Mouse (Mus musculus): ENCODE measurements around the gene Unc13b. TPM values are rescaled to one million over a fixed set of nuclear protein-coding genes. Genes with fewer than 3 reads are reported as not detected.
"Not testable (repeated sequence)": the region's sequence is repeated elsewhere in the genome, so short reads cannot be mapped to it uniquely, and the experiment has no call there.

Unc13b gene
- polyA plus RNA-seq, 1 experiment from 2014 or later: 17.9 TPM

- H3K4me1 ChIP-seq (replicated peaks; ENCODE audit: control insufficient read depth, insufficient read depth, low read length): no peaks in the 10 kb centered on the region
- H3K9ac ChIP-seq (ENCODE audit: low read depth, low read length): no peak overlapping the region
- no peak overlapping the region for H3K4me2 ChIP-seq (replicated peaks; ENCODE audit: low read depth, low read length)
- H3K9me3 ChIP-seq (ENCODE audit: control insufficient read depth, low read length): no peaks in the 10 kb centered on the region
- H3K4me3 ChIP-seq (ENCODE audit: low read depth, low read length): no peak overlapping the region
- no peaks in the 10 kb centered on the region for H3K27me3 ChIP-seq (ENCODE audit: control insufficient read depth, insufficient read depth, low read length)
- ATAC-seq (ENCODE audit: low FRiP score): no peak
- H3K27ac ChIP-seq (ENCODE audit: low read depth, low read length): no peak overlapping the region
- DNase-seq (ENCODE audit: low spot score): no peak
- H3K36me3 ChIP-seq (ENCODE audit: control insufficient read depth, insufficient read depth, low read length): no peaks in the 10 kb centered on the region
These were observed 54.7 kb downstream of the Unc13b start for GRCm38 (mm10) chr4:43113491-43113890.

- no peaks in the 10 kb centered on the region for H3K36me3 ChIP-seq (ENCODE audit: control insufficient read depth, insufficient read depth, low read length)
- 80% methylated on average over 2 of the region's 2 CpGs for WGBS
- no peaks in the 10 kb centered on the region for H3K9me3 ChIP-seq (ENCODE audit: control insufficient read depth, low read length)
- no peak overlapping the region for H3K27ac ChIP-seq (ENCODE audit: low read depth, low read length)
- ATAC-seq (ENCODE audit: low FRiP score): no peak
- DNase-seq (ENCODE audit: low spot score): no peak
- H3K9ac ChIP-seq (ENCODE audit: low read depth, low read length): no peak overlapping the region
- H3K4me2 ChIP-seq (replicated peaks; ENCODE audit: low read depth, low read length): no peak overlapping the region
- no peak overlapping the region for H3K4me3 ChIP-seq (ENCODE audit: low read depth, low read length)
- H3K27me3 ChIP-seq (ENCODE audit: control insufficient read depth, insufficient read depth, low read length): no peaks in the 10 kb centered on the region
- H3K4me1 ChIP-seq (replicated peaks; ENCODE audit: control insufficient read depth, insufficient read depth, low read length): no peaks in the 10 kb centered on the region
These were observed 55.8 kb downstream of the Unc13b start for GRCm38 (mm10) chr4:43114512-43114911.

- Histone ChIP-seq H3K27me3 (ENCODE audit: control insufficient read depth, insufficient read depth, low read length) (no peaks in the 10 kb centered on the region), H3K9ac (ENCODE audit: low read depth, low read length) (no peak overlapping the region), H3K27ac (ENCODE audit: low read depth, low read length) (no peak overlapping the region), H3K4me2 (replicated peaks; ENCODE audit: low read depth, low read length) (no peak overlapping the region), H3K4me3 (ENCODE audit: low read depth, low read length) (no peak overlapping the region), H3K9me3 (ENCODE audit: control insufficient read depth, low read length) (no peaks in the 10 kb centered on the region), H3K4me1 (replicated peaks; ENCODE audit: control insufficient read depth, insufficient read depth, low read length) (no peaks in the 10 kb centered on the region), H3K36me3 (ENCODE audit: control insufficient read depth, insufficient read depth, low read length) (no peaks in the 10 kb centered on the region)
- DNase-seq (ENCODE audit: low spot score): peak; percentile 58
- 26% methylated on average over 2 of the region's 2 CpGs for WGBS
- ATAC-seq (ENCODE audit: low FRiP score): no peak
These were observed 56.2 kb downstream of the Unc13b start for GRCm38 (mm10) chr4:43114946-43115345.

- WGBS: 83% methylated on average over 2 of the region's 2 CpGs
These were observed 57.5 kb downstream of the Unc13b start for GRCm38 (mm10) chr4:43116249-43116648.

GRCm38 (mm10) chr4:43129750-43130149 is 71.0 kb downstream of the Unc13b start:
- Histone ChIP-seq H3K36me3 (ENCODE audit: control insufficient read depth, insufficient read depth, low read length) (no peaks in the 10 kb centered on the region), H3K9ac (ENCODE audit: low read depth, low read length) (no peak overlapping the region), H3K4me1 (replicated peaks; ENCODE audit: control insufficient read depth, insufficient read depth, low read length) (no peaks in the 10 kb centered on the region), H3K9me3 (ENCODE audit: control insufficient read depth, low read length) (no peaks in the 10 kb centered on the region), H3K4me2 (replicated peaks; ENCODE audit: low read depth, low read length) (no peak overlapping the region), H3K4me3 (ENCODE audit: low read depth, low read length) (no peak overlapping the region), H3K27me3 (ENCODE audit: control insufficient read depth, insufficient read depth, low read length) (no peaks in the 10 kb centered on the region), H3K27ac (ENCODE audit: low read depth, low read length) (no peak overlapping the region)
- DNase-seq (ENCODE audit: low spot score) (no peak), ATAC-seq (ENCODE audit: low FRiP score) (no peak)
- 81% methylated on average over 3 of the region's 3 CpGs for WGBS

More at GRCm38 (mm10) chr4:43116249-43116648, 57.5 kb downstream of the Unc13b start:
- no peaks in the 10 kb centered on the region for H3K9me3 ChIP-seq (ENCODE audit: control insufficient read depth, low read length)
- H3K4me1 ChIP-seq (replicated peaks; ENCODE audit: control insufficient read depth, insufficient read depth, low read length): no peaks in the 10 kb centered on the region
- H3K27ac ChIP-seq (ENCODE audit: low read depth, low read length): no peak overlapping the region
- no peaks in the 10 kb centered on the region for H3K27me3 ChIP-seq (ENCODE audit: control insufficient read depth, insufficient read depth, low read length)
- DNase-seq (ENCODE audit: low spot score) (no peak), ATAC-seq (ENCODE audit: low FRiP score) (no peak)
- H3K36me3 ChIP-seq (ENCODE audit: control insufficient read depth, insufficient read depth, low read length): no peaks in the 10 kb centered on the region
- no peak overlapping the region for H3K4me2 ChIP-seq (replicated peaks; ENCODE audit: low read depth, low read length)
- H3K9ac ChIP-seq (ENCODE audit: low read depth, low read length): no peak overlapping the region
- no peak overlapping the region for H3K4me3 ChIP-seq (ENCODE audit: low read depth, low read length)

GRCm38 (mm10) chr4:43142610-43143009 is 83.9 kb downstream of the Unc13b start:
- Histone ChIP-seq H3K9me3 (ENCODE audit: control insufficient read depth, low read length) (no peaks in the 10 kb centered on the region), H3K4me3 (ENCODE audit: low read depth, low read length) (no peak overlapping the region), H3K36me3 (ENCODE audit: control insufficient read depth, insufficient read depth, low read length) (no peaks in the 10 kb centered on the region), H3K9ac (ENCODE audit: low read depth, low read length) (no peak overlapping the region), H3K4me2 (replicated peaks; ENCODE audit: low read depth, low read length) (no peak overlapping the region), H3K4me1 (replicated peaks; ENCODE audit: control insufficient read depth, insufficient read depth, low read length) (no peaks in the 10 kb centered on the region), H3K27ac (ENCODE audit: low read depth, low read length) (no peak overlapping the region), H3K27me3 (ENCODE audit: control insufficient read depth, insufficient read depth, low read length) (no peaks in the 10 kb centered on the region)
- 95% methylated on average over 1 of the region's 1 CpGs for WGBS
- DNase-seq (ENCODE audit: low spot score) (no peak), ATAC-seq (ENCODE audit: low FRiP score) (no peak)

- H3K4me3 ChIP-seq (ENCODE audit: low read depth, low read length); H3K27ac ChIP-seq (ENCODE audit: low read depth, low read length); H3K9me3 ChIP-seq (ENCODE audit: control insufficient read depth, low read length); H3K9ac ChIP-seq (ENCODE audit: low read depth, low read length); DNase-seq (ENCODE audit: low spot score); H3K36me3 ChIP-seq (ENCODE audit: control insufficient read depth, insufficient read depth, low read length); H3K4me2 ChIP-seq (replicated peaks; ENCODE audit: low read depth, low read length); H3K4me1 ChIP-seq (replicated peaks; ENCODE audit: control insufficient read depth, insufficient read depth, low read length); H3K27me3 ChIP-seq (ENCODE audit: control insufficient read depth, insufficient read depth, low read length); ATAC-seq (ENCODE audit: low FRiP score): not testable (repeated sequence)
- WGBS: 94% methylated on average over 4 of the region's 4 CpGs
These were observed 93.7 kb downstream of the Unc13b start for GRCm38 (mm10) chr4:43152413-43152812.

GRCm38 (mm10) chr4:43160045-43160444 is 101.3 kb downstream of the Unc13b start:
- no peak overlapping the region for H3K9ac ChIP-seq (ENCODE audit: low read depth, low read length)
- H3K27ac ChIP-seq (ENCODE audit: low read depth, low read length): no peak overlapping the region
- H3K9me3 ChIP-seq (ENCODE audit: control insufficient read depth, low read length): no peaks in the 10 kb centered on the region
- no peak overlapping the region for H3K4me2 ChIP-seq (replicated peaks; ENCODE audit: low read depth, low read length)
- no peak for ATAC-seq (ENCODE audit: low FRiP score)
- no peak for DNase-seq (ENCODE audit: low spot score)
- H3K27me3 ChIP-seq (ENCODE audit: control insufficient read depth, insufficient read depth, low read length): no peaks in the 10 kb centered on the region
- H3K4me3 ChIP-seq (ENCODE audit: low read depth, low read length): no peak overlapping the region
- H3K36me3 ChIP-seq (ENCODE audit: control insufficient read depth, insufficient read depth, low read length): no peaks in the 10 kb centered on the region
- H3K4me1 ChIP-seq (replicated peaks; ENCODE audit: control insufficient read depth, insufficient read depth, low read length): no peaks in the 10 kb centered on the region
- 59% methylated on average over 3 of the region's 3 CpGs for WGBS

- Histone ChIP-seq H3K9ac (ENCODE audit: low read depth, low read length) (no peak overlapping the region), H3K4me1 (replicated peaks; ENCODE audit: control insufficient read depth, insufficient read depth, low read length) (no peaks in the 10 kb centered on the region), H3K4me3 (ENCODE audit: low read depth, low read length) (no peak overlapping the region), H3K4me2 (replicated peaks; ENCODE audit: low read depth, low read length) (no peak overlapping the region), H3K27me3 (ENCODE audit: control insufficient read depth, insufficient read depth, low read length) (no peaks in the 10 kb centered on the region), H3K9me3 (ENCODE audit: control insufficient read depth, low read length) (no peaks in the 10 kb centered on the region), H3K27ac (ENCODE audit: low read depth, low read length) (no peak overlapping the region), H3K36me3 (ENCODE audit: control insufficient read depth, insufficient read depth, low read length) (no peaks in the 10 kb centered on the region)
- DNase-seq (ENCODE audit: low spot score) (no peak), ATAC-seq (ENCODE audit: low FRiP score) (no peak)
- WGBS: 91% methylated on average over 3 of the region's 3 CpGs
These were observed 102.4 kb downstream of the Unc13b start for GRCm38 (mm10) chr4:43161124-43161657.

Data from hindbrain, embryonic 11.5 days (tissue).